Mouse (Mus musculus) neural tube, embryonic 14.5 days (tissue): ENCODE measurements around the gene Cog2. TPM values are rescaled to one million over a fixed set of nuclear protein-coding genes. Genes with fewer than 3 reads are reported as not detected.

Experiments used
- ATAC-seq: fragments of 200-750 bp; cut with Nextera tagmentation; 2 replicates; pipeline ENCODE4 v1.8.0; 2017; ENCODE audit warnings: low read depth, mild to moderate bottlenecking, moderate TSS enrichment, moderate library complexity
- H3K27ac ChIP-seq: fragments of 300-500 bp; sonication (generic); 2 replicates; pipeline ENCODE4 v1.5.1; 2014; ENCODE audit warnings: low read depth, mild to moderate bottlenecking, control low read depth, low read length, moderate library complexity, mixed read lengths
- H3K27me3 ChIP-seq: fragments of 300-500 bp; sonication (generic); 2 replicates; pipeline ENCODE4 v1.6.1; 2014; ENCODE audit warnings: low read length; ENCODE audit not compliant: control insufficient read depth, insufficient read depth
- H3K36me3 ChIP-seq: fragments of 300-500 bp; sonication (generic); 2 replicates; pipeline ENCODE4 v1.6.1; 2014; ENCODE audit warnings: low read length, mixed read lengths; ENCODE audit not compliant: control insufficient read depth, insufficient read depth
- H3K4me1 ChIP-seq: fragments of 300-500 bp; sonication (generic); 2 replicates; pipeline ENCODE4 v1.6.1; 2014; ENCODE audit warnings: low read length; ENCODE audit not compliant: control insufficient read depth, insufficient read depth
- H3K4me2 ChIP-seq: fragments of 300-500 bp; sonication (generic); 2 replicates; pipeline ENCODE4 v1.6.1; 2014; ENCODE audit warnings: mild to moderate bottlenecking, low read depth, low read length, control low read depth
- H3K4me3 ChIP-seq: fragments of 300-500 bp; sonication (generic); 2 replicates; pipeline ENCODE4 v1.5.1; 2014; ENCODE audit warnings: low read depth, low read length, control low read depth, mixed read lengths
- H3K9ac ChIP-seq: fragments of 300-500 bp; sonication (generic); replicated peaks from 2 replicates; pipeline ENCODE4 v1.6.1; 2014; ENCODE audit warnings: low read depth, mild to moderate bottlenecking, control low read depth, low read length, mixed read lengths
- H3K9me3 ChIP-seq: fragments of 300-500 bp; sonication (generic); 2 replicates; pipeline ENCODE4 v1.6.1; 2016; ENCODE audit warnings: low read length; ENCODE audit not compliant: control insufficient read depth
- WGBS: fragments of 180-500 bp; shearing (Covaris S2); extraction: QIAGEN DNeasy Blood & Tissue Kit; methylation state at CpG from one replicate; pipeline ENCODE4 v1.1.7; 2014; 5-methylcytosine and 5-hydroxymethylcytosine counted together
- polyA plus RNA-seq: library from polyadenylated mRNA; unstranded; fragments of >200 nt; fragmentation: Nextera tagmentation; extraction: Ambion mirVana; gene quantifications from 2 replicates; pipeline ENCODE4 v1.2.1, GENCODE M21; 2014

Cog2 gene
- polyA plus RNA-seq, 1 experiment from 2014 or later: 32.3 TPM

DNA sequence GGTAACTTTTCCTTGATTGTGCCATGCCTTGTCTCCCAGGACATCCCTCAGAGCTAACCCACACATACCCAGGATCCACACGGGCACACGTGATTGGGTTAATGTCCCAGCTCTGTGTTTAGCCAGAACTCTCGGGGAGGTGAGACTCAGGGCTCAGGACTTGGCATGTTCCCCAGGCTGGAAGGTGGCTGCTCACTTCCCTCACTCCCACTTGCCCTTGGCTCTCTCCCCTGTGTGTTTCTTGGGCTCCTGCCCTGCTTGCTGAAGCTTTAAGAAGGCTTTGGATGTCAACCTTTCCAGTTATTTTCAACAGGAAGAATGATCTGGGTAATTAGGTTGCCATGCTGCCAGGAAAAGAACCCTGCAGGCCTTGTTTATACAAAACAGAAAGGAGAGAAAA is 26.2 kb upstream of the Cog2 start:
- no peak for ATAC-seq
- H3K4me3 ChIP-seq: no peak overlapping the region
- no peak overlapping the region for H3K9ac ChIP-seq
- H3K27ac ChIP-seq: no peak overlapping the region
- 70% methylated on average over 3 of the region's 3 CpGs for WGBS
- H3K9me3 ChIP-seq: no peaks in the 10 kb centered on the region
- H3K4me1 ChIP-seq: no peaks in the 10 kb centered on the region
- no peak overlapping the region for H3K4me2 ChIP-seq
- H3K36me3 ChIP-seq: no peaks in the 10 kb centered on the region
- H3K27me3 ChIP-seq: no peaks in the 10 kb centered on the region

DNA sequence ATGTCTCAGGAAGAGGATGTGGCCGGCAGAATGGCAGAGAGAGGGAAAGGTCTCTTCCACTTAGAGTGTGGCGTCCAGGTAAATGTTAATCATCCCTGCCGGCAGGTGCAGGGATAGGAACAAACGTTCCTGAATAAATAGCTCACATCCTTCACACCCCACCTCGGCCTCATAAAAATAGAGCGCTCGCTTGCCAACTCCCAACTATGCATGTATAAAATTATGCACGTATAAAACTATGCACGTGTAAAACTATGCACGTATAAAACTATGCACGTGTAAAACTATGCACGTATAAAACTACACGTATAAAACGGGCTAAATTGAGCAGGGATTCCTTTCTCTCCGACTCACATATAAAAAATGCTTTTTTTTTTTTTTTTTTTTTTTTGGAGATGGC is 25.6 kb upstream of the Cog2 start:
- Histone ChIP-seq H3K4me1 (no peaks in the 10 kb centered on the region), H3K36me3 (no peaks in the 10 kb centered on the region), H3K9me3 (no peaks in the 10 kb centered on the region), H3K4me3 (no peak overlapping the region), H3K4me2 (no peak overlapping the region), H3K27ac (no peak overlapping the region), H3K27me3 (no peaks in the 10 kb centered on the region), H3K9ac (no peak overlapping the region)
- no peak for ATAC-seq
- 88% methylated on average over 15 of the region's 15 CpGs for WGBS

DNA sequence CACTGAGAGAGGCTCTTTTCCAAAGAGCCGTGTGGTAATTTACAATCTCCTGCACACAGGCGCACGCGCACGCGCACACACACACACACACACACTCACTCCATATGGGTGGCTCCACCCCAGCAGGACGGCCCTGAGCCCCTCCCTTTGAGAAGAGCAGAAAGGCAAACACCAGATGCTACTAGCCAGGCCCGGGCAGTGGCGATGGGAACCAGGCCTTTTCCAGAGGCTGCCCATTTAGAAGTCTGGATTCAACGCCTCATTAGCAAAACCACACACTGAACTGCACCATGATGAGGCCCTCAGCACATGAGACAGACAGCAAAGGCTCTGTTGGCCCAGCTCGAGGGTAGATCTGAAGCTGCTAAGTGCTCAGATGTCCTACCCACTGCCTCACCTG is 24.9 kb upstream of the Cog2 start:
- Histone ChIP-seq H3K27ac (no peak overlapping the region), H3K9me3 (no peaks in the 10 kb centered on the region), H3K4me1 (no peaks in the 10 kb centered on the region), H3K4me2 (no peak overlapping the region), H3K36me3 (no peaks in the 10 kb centered on the region), H3K4me3 (no peak overlapping the region), H3K9ac (no peak overlapping the region), H3K27me3 (no peaks in the 10 kb centered on the region)
- ATAC-seq: no peak
- 67% methylated on average over 11 of the region's 11 CpGs for WGBS

DNA sequence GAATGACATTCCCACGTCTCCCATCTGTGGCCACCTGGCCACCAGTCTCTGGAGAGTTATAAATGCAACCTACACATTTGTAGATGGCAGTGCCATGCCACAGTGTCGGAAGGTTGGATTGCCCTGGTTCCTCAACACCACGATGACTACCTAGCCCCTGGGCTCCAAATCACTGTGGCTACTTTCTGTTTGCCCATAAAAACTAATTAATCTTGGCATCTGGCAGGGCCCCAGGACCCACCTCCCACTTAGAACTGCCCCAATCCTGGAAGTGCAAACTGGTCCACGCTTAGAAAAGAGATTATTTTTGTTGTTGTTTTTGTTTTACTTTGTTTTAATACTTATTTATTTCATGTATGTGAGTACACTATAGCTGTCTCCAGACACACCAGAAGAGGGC is 24.3 kb upstream of the Cog2 start:
- H3K4me2 ChIP-seq: no peak overlapping the region
- H3K9me3 ChIP-seq: no peaks in the 10 kb centered on the region
- H3K36me3 ChIP-seq: no peaks in the 10 kb centered on the region
- no peaks in the 10 kb centered on the region for H3K4me1 ChIP-seq
- 71% methylated on average over 4 of the region's 4 CpGs for WGBS
- no peak overlapping the region for H3K27ac ChIP-seq
- no peak overlapping the region for H3K4me3 ChIP-seq
- H3K27me3 ChIP-seq: no peaks in the 10 kb centered on the region
- no peak overlapping the region for H3K9ac ChIP-seq
- ATAC-seq: no peak

DNA sequence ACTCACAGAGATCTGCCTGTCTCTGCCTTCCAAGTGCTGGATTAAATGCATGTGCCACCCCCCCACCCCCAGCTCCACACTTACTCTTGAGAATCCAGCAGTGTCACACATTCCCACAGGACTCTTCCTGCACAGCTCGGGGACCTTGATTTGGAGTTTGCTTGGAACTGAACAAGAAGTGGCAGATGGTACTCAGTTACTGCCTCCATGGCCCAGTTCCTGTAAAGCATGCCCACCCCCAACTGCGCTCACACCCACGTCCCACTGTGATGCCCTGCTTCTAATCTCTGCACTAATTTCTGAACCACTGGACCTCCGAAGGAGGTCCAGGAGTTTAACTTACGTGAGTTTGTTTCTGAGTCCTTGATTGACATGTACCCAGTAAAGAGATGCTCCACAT is 23.7 kb upstream of the Cog2 start:
- Histone ChIP-seq H3K9ac (no peak overlapping the region), H3K9me3 (no peaks in the 10 kb centered on the region), H3K36me3 (no peaks in the 10 kb centered on the region), H3K4me2 (no peak overlapping the region), H3K4me3 (no peak overlapping the region), H3K27ac (no peak overlapping the region), H3K27me3 (no peaks in the 10 kb centered on the region), H3K4me1 (no peaks in the 10 kb centered on the region)
- no peak for ATAC-seq
- WGBS: 92% methylated on average over 5 of the region's 5 CpGs

DNA sequence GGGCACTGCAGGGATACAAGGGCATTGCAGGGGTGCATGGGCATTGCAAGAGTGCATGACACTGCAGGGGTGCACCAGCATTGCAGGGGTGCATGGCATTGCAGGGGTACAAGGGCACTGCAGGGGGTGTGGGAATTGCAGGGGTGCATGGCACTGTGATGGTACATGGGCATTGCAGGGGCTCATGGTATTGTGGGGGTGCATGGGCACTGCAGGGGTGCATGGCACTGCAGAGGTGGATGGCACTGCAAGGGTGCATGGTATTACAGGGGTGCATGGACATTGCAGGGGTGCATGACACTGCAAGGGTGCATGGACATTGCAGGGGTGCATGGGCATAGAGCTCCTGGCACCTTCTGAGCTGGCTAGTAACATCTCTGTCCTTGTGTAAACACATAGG is 22.2 kb upstream of the Cog2 start:
- H3K4me1 ChIP-seq: no peaks in the 10 kb centered on the region
- H3K27me3 ChIP-seq: no peaks in the 10 kb centered on the region
- H3K9ac ChIP-seq: no peak overlapping the region
- no peak overlapping the region for H3K4me3 ChIP-seq
- H3K36me3 ChIP-seq: no peaks in the 10 kb centered on the region
- no peak overlapping the region for H3K27ac ChIP-seq
- ATAC-seq: no peak
- no peak overlapping the region for H3K4me2 ChIP-seq
- H3K9me3 ChIP-seq: 0 out of 2 replicates have a peak, but pooled peaks cover under 1% of the 10 kb centered on the region

DNA sequence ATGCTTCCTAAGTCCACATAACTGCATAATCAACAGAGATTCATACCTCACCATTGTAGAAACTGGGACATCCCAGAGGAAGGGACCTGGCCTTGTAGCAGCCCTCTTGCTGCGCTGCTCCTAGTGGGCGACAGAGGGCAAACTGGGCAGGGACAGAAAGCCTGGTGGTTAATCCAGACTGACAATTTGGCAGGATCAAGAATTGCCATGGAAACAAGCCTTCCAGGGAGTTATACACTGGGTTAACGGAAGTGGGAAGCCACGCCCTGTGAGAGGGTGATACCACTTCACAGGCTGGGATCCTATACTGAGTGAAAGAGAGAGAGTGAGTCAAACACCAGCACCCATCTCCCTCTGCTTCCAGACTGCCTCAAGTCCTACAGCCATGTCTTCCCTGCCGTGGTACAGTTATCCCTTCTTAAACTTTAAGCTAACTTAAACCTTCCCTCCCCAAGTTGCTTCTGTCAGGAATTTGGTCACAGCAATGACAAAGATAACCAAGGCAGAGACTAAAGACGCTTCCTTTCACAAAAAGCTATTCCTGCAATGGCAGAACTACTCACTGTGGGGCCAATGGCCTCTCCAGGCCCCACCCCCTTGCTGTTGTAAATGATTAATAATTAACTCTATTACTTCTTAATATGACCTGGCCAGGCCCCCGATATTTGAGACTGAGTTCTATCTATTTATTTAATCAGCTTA is 21.2 kb upstream of the Cog2 start:
- no peak for ATAC-seq
- Histone ChIP-seq H3K4me1 (no peaks in the 10 kb centered on the region), H3K27ac (no peak overlapping the region), H3K9ac (no peak overlapping the region), H3K27me3 (no peaks in the 10 kb centered on the region), H3K36me3 (no peaks in the 10 kb centered on the region), H3K4me3 (no peak overlapping the region), H3K9me3 (0 out of 2 replicates have a peak, but pooled peaks cover 2% of the 10 kb centered on the region), H3K4me2 (no peak overlapping the region)
- WGBS: 57% methylated on average over 7 of the region's 7 CpGs

DNA sequence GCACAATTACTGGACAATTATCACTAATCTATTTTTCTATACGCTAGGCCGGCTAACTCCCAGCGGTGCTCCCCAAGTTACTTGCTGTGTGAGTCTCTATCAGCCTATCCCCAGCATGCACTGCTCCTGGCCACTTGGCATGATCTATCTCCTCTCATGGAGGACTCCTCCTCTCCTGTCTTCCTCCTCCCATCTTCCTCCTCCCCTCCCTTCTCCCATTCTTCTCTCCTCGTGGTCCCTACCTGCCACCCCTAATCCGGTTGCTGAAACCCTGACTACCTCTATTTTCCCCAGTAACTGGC is 20.7 kb upstream of the Cog2 start:
- Histone ChIP-seq H3K4me2 (no peak overlapping the region), H3K9me3 (0 out of 2 replicates have a peak, but pooled peaks cover 2% of the 10 kb centered on the region), H3K36me3 (no peaks in the 10 kb centered on the region), H3K27ac (no peak overlapping the region), H3K9ac (no peak overlapping the region), H3K4me3 (no peak overlapping the region), H3K27me3 (no peaks in the 10 kb centered on the region), H3K4me1 (no peaks in the 10 kb centered on the region)
- no peak for ATAC-seq
- 78% methylated on average over 5 of the region's 5 CpGs for WGBS

DNA sequence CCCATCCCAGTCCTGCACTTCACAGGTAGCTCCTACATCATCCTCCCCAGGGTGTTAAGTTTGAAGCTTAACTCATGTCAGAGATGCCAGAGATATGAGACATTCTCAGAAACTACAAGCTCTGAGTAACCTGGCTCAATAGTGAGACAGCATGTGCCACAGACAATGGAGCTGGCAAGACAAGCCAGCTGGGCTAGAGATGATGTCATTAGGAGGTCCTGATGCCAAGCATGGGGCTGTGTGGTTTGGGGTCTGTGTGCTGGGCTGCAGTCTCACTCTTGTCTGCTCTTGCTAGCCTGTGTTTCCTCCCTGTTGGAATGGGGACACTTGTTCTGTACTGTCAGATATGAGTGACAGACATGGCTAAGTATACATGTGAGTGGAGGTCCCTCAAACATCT is 14.9 kb upstream of the Cog2 start:
- H3K36me3 ChIP-seq: no peaks in the 10 kb centered on the region
- 0 out of 2 replicates have a peak, but pooled peaks cover 2% of the 10 kb centered on the region for H3K9me3 ChIP-seq
- H3K4me2 ChIP-seq: no peak overlapping the region
- no peaks in the 10 kb centered on the region for H3K27me3 ChIP-seq
- no peak overlapping the region for H3K9ac ChIP-seq
- H3K27ac ChIP-seq: no peak overlapping the region
- no peaks in the 10 kb centered on the region for H3K4me1 ChIP-seq
- no peak overlapping the region for H3K4me3 ChIP-seq
- no peak for ATAC-seq
